Mouse (Mus musculus) left cerebral cortex, postnatal 14 days (tissue): ENCODE measurements at regions not wholly inside any gene's neighbourhood (a gene's known extent, or its start where the extent isn't known, plus 50 kb on each side); places are given as distances from the start of the nearest gene placed in this dataset.

ENCODE experiments used
- DNase-seq, 2 experiments: peaks; one replicate each; pipeline ENCODE4 v3.0.0; 2021 to 2022; ENCODE audit warnings: low spot score in 2 of 2, mixed read lengths in 1 of 2
- intact Hi-C: fragments of 180-260 bp; cut with DNase I; formaldehyde crosslinking; loops from one replicate; pipeline ENCODE4 v1.15.1; 2025

DNA sequence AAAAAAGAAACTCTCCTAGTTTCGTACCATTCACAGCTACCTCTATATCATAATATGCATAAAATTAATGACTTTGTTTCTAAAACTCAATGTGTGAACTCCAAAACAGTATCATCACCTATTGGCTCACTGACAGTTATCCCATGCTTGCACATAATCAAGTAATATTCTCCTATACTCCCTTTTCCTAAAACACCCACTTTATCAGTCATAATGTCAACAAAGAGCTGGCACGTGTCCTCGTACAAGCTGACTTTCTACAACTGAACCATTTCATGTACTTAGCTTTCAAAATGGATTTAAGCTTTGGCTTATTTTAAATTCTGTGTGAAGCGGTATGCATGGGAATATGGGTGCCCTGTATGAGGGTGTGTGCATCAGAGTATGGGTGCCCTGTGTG, 58.0 kb upstream of the Golim4 start:
- no peak for DNase-seq
- intact Hi-C loops, result no loop called here

DNA sequence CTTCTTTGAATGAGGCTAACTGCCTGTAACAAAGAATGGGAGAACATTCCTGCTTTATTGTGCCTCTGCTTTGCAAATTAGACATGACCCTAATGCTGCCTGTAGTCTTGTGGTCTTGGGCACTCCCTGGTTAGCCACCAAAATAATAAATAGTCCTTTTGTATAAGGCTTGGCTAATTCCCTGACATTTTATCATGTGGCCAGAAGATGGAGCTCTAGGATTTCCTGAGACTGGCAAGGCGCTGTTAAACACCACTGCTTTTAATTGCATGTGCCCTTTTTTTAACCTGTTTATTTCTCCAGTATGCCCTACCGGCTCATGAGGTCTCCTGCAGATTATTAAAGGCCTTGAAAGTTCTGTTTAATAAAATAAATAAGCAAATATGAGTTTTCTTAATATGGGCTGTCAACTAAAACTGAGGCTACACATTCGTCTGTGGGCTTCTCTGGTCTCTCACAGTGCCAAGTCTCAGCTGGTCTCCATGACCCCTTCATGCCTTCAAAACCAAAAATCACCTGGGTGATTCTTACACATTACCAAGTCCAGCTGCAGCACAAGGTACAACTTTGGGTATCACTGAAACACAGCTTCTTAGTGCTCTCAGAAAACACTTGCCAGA, 51.9 kb upstream of the Golim4 start:
- peak; percentile 51 to 52 for DNase-seq
- intact Hi-C loops, result no loop called here
